Mouse (Mus musculus) erythroblast, adult 5-6 weeks (primary cell): Measurements from ENCODE around the gene Cap2. TPM values are rescaled to one million over a fixed set of nuclear protein-coding genes. Genes with fewer than 3 reads are reported as not detected.
A peak's percentile ranks its signal among the peaks of the same experiment; 100 is the strongest.

Source experiments
- ATAC-seq: replicated peaks from 2 replicates; pipeline ENCODE4 v1.8.0; 2016; ENCODE audit warnings: moderate number of reproducible peaks, mild to moderate bottlenecking, moderate TSS enrichment, inconsistent platforms; ENCODE audit not compliant: poor library complexity, low FRiP score, severe bottlenecking
- total RNA-seq, 2 experiments: library from RNA; stranded (forward) in 1 of 2; stranded (reverse) in 1 of 2; fragments of 150-400 nt in 1 of 2; fragments of 200-764, 138-1000 nt in 1 of 2; gene quantifications; 2 replicates each; pipeline versions ENCODE4 v1.2.3 to v1.2.4; 2015 to 2017; ENCODE audit warnings: low replicate concordance in 2 of 2

The Cap2 gene
- total RNA-seq, 2 experiments from 2014 or later = 0.26 TPM; not detected in 1

DNA sequence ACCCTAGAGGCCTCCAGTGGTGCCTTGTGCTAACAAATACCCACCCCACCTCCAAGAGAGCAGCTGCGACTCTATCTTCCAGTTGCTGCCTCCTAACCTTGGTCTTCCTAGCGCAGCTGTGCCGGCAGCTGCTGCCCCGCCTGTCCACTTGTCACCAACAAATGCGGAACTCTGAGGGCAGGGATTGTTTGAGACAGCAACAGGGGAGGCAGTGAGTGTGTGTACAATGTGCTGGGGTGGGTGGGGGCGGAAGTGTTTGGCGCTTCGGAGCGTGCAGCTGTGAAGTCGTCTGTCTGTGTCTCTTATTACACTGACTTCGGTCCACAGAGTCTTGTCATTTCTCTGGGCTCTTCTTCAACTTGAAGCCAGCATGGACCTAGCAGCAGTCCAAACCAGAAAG, 118.0 kb downstream of the Cap2 start:
- no peak for ATAC-seq

DNA sequence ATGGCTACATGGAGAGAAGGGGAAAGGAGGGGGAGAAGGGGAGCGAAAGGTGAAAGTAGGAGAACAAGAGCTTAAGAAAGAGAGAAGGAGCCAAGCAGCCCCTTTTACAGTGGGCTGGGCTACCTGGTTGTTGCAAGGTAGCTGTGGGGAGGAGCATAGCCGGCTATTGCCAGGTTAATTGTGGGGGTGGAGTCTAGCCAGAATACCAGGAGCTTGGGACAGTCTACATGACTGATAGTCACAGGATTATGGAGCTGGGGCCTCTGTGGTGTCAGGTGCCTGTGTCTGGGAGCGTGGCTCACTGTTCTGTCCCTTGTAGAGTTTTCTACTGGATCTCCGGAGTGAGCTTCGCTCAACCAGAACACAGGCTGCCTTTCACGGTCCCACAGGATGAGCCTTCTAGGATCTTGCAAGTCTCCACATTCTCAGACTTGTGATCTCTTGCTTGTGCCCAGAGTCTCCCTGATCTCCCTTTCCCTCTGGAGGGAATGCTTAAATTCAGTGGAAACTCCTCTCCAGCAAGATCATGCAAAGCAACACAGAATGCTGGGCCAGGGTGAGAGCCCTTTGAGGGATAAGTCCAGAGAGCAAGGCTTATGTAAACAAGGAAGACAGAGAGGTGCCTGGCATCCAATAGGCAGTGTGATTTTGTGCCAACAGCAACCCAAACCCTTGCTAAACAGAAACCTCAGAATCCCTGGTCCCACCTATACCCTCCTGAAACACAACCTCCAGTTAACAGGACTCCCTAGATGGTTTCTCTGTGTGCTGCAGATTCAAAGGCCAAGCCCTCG, 119.5 kb downstream of the Cap2 start:
- no peak for ATAC-seq

DNA sequence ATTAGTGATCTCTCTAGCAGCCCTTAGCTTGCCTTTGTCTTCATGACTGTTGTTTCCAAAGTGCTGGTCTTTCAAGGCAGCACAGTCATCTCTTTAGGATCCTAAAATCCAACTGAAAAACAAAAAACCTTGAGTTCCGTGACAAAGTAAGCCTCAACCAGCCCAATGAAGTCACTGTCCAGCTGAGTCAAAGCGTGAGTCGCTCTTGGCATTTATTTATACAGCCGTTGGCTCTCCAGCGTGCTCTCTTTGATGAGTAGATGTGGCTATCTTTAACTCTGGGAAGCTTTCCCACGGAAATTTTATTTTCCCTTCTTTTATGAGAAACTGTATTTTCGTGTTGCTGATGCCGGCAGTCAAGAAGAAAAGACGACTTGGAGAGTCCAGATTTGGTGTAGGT, 125.0 kb downstream of the Cap2 start:
- ATAC-seq = no peak

DNA sequence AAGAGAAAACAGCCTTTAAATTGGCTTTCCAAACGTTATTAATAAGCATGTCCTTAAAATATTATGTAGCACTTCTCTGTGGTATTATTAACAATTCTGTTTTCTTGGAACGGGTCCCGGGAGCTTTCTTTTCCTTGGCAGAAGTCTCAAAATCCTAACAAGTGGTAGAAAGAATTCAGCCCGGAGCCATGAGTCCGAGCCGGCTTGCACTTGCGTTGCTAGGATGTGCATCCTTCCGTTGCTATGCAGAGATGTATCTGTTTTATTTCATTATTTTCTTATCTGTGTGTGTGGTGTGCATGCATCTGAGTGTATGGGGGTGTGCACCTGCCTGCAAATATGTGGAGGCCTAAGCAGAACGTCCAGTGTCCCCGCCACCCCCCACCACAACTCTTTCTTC, 126.2 kb downstream of the Cap2 start:
- ATAC-seq = no peak

DNA sequence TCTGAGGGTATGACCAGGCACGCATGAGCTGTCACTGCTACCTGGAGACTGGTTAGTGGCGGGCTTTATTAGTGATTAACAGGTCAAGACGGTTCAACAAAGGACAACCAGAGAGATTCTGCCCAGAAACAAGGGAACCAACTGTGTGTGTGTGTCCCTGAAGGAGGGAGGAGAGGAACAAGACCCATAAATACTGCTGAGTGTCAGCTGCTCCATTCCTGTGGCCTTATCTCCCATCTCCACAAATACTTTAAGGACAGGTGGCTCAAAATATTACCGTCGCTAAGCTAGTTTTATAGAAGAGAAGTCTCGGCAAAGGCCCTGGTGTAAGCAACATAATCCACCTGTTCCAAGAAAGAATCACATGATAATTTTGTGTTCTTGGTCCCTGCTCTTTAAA, 127.7 kb downstream of the Cap2 start:
- ATAC-seq = no peak

DNA sequence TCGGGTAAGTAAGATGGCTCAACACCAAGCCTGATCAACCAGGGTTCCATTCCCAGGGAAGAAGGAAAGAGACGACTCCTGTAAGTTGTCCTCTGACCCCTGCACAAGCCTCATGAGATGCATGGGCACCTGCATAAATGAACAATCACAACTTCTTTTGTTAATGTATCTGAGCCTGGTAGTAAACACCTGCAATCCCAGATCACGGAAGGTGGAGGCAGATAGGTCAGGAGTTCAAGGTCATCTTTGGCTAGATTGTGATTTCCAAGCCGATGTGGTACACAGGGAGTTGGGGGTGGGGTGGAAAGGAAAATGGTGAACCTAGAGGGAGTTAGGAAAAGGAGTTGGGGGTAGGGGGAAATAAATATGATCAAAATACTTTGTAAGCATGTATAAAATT, 131.1 kb downstream of the Cap2 start:
- ATAC-seq = no peak

DNA sequence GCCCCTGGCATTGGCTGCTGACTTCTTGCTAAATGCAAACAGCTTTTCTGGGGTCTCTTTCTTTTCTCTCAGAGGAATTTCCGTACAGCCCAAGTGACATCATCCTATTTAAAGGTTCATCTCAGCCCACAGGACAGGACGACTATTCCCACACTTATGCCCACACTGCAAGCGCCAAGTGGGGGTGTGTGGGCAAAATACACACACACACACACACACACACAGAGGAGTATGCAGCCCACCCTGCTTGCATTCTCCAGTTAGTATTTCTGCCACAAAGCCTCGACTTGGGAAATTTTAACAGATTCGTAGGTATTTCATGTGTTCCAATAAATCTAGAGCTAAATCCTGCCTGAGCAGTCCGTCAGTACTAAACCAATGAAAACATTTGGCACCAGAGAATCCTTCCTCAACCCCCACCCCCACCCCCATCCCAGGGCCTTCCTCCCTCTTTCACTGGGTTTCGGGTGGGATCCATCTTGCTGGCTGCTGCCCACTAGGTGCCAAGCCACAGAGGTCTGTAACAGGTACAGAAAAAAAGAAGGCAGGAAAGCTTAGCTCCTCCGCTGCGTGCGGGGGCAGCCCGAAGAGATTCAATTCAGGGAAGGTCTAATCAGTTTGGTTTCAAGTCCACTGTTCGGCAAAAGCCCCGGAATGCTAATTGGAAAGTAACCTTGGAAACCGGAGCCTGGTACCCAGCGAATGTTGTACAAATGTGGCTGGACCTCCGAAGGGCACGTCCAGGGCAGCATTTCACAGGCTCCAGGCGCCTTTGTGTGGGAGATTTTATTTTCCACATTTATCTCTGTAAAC, 131.9 kb downstream of the Cap2 start:
- no peak for ATAC-seq

DNA sequence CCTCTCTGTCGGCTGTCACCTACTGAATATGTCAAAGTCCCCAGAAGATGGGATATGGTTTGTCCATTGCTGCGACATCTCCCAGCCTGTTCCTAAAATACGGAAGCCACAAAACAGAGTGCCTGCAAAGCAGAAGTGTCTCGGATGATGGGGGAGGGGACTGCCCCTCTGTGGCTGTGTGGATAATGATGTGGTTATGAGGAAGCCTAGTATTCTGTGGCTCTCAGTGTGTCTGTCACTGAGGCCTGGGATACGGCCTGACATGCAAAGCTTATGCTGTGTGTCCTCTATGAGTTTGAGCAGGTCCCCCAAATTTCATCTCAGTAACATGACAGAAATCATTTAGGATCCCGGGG, 132.5 kb downstream of the Cap2 start:
- no peak for ATAC-seq

DNA sequence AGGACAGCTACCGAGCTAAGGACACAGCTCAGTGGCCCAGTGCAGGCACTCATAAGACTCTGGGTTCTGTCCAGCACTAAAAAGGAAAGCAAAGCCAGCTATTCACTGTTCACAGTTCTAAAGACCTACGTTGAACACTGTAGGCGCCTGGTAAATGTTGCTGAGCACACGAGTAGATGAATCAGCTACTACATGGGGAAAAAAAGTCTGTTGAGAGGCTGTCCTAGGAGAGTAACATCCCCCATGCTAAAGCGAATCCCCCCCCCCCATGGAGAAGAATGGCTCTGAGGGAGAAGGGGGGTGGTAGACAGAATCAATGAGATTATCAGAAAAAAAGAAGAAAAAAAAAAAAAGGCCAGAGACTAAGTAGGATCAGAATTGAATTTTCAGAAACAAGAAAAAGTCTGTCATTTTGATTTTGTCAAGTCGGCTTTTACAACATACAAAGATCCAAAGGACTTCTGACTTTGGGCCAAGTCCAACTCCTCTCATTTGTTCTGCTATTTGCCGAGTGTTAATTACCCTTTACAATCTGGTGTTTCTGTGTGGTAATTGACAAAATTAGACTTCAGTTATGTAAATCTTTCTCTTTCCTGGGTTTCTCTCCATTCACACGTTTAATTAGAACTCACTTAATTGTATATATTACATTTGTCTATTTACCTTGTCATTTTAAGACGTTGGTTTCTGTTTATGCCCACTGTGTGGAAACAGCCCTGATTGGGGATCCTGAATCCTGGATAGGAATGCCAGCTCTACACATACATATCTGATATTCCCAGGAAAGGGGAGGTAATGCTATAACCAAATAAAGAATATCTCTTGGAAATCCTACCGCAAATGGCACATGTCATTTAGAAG, 139.2 kb downstream of the Cap2 start:
- ATAC-seq = no peak

DNA sequence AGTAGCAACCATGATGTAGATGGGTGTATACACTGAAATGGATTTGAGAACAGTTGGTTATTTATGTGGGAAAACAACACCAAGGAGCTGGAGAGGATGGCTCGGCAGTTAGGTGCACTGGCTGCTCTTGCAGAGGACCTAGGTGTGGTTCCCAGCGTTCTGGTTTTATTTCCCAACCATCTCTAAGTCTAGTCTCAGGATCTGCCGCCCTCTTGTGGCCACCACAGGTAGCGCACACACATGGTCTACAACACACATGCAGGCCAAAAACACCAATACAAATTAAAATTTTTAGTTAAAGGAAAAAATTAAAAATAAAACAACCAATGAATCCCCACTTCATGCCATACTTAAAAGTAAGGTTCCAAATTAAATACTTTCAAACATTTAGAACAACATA, 140.7 kb downstream of the Cap2 start:
- no peak for ATAC-seq

DNA sequence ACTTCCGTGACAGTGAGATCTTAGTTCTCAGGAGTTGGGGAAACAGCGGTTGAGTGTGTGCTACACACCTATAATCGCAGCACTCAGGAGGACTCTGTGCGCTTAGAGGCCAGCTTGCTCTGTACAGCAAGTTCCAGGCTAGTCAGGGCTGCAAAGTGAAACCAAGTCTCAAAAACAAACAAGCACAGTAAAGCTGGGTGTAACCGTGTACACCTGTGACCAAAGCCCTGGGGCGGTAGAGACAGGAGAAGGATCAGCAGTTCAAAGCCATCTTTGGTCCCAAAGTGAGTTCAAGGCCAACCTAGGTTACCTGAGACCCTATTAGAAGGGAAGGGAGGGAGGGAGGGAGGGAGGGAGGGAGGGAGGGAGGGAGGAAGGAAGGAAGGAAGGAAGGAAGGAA, 142.5 kb downstream of the Cap2 start:
- ATAC-seq = no peak

DNA sequence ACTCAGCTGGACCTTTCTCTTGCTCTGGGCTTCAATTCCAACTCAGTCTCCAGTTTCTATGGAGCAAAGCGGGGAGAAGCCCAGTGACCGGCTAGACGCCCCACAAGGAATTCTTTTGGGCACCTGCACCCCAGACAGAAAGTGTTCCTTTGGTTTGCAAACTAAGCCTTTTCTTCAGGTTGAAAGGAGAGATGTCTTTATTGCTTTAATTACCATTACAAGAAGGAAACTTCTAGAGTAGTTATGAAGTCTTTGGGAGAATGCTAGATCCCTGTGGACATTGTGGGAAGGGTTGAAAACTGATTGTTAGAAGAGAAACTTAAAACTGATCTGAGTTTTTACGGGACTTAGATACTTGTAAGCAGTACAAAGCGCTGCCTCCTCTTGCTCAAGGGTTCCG, 143.8 kb downstream of the Cap2 start:
- no peak for ATAC-seq

DNA sequence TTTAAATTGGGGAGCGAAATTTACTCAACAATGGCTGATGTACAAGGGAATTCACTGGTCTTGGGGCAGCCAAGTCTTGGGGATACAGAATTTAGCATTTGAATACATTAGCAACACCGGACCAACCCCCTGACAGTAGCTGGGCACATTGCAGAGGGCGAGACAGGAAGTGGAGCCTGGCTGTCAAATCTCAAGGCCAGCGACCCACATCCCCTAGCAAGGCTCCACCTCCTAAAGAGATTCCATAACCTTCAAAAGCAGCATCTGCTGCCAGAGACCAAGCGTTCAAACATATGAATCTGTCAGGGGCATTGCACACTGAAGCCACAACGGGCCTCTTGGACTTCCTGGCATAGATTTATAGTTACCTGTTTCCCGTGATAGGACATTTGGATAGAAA, 150.2 kb downstream of the Cap2 start:
- no peak for ATAC-seq

DNA sequence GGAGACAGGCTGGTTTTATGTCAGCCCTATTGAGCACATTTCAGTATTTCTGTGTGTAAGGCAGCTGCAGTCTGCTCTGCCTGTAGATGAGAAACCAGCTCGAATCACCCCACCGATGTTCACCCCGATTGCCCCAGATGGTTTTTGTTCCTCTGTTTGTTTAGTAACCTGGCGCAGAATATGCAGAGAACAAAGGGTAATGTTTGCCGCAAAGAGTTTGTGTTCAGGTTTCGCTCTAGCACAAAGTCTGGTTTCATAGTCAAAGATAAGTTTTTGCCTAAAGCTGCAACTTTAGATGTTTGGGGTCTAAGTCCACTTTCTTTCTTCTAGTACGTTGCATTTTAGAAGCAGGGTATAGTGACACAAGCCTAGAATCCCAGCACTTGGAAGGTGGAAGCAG, 151.0 kb downstream of the Cap2 start:
- ATAC-seq = no peak

DNA sequence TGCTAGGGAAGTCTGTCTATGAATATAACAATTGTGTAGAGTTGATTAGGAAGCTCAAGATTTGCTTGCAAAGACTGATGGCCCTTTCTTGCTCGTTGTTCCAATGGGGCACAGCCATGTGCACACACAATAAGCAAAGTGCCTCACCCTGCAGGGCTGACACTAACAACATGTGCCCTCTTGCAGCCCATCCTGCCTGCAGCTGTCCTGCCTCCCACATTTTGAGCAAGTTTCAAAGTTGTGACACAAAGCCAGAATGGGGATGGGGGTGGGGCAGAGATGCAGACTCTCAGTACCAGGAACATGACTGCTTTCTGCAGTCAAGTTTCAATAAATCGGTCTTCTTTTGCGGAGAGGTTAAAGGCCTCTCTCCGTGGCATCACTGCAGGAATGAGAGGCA, 152.0 kb downstream of the Cap2 start:
- no peak for ATAC-seq

DNA sequence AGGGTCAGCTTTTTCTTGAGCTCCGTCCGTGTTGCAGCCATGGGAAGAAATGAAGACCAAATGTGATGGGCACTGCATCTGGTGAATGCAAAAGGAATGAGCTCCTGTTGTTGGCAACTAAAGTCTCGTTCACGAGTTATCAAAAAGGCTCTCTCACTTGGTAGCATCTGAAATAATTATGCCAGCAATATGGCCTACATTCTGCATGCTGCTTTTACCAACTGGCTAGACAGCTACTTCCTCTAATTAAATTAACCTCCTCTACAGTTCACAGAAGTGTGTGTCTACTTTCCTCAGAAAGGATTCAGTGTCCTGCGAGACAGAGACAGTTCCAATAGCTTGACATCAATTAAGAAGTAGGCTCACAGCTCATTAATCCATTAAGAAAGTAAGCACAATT, 152.9 kb downstream of the Cap2 start:
- no peak for ATAC-seq

DNA sequence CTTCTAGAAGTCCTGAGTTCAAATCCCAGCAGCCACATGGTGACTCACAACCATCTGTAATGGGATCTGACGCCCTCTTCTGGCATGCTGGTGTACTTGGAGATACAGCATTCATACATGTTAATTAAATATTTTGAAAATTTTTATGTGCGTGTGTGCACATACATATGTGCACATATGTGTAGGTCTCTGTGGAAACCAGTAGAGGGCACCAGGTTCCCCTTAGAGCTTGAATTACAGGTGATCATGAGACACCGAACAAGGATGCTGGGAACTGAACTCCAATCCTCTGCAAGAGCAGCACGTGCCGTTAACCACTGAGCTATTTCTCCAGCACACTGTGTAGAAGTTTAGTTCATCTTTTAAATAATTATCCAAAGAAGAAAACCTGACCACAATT, 157.6 kb downstream of the Cap2 start:
- ATAC-seq = no peak

DNA sequence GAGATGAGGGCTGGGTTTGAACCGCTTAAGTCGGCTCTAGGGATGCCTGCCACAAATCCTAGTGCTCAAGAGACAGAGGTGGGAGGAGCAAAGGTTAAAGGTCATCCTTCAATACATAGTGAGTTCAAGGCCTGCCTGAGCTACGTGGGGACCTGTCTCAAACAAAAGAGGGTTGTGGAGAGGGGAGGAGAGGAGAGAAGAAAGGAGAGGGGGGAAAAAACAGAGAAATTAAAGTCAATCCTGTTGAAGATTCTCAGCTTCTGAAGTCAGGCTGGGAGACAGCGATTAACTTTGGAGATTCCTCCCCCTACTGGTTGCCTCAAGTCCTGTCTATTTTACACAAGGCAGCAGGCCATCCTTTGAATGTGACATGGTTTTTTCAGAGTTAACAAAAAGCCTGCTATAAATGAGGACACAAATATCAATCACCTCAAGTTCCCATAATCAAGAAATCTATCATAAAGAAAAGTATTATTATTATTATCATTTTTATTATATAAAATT, 161.9 kb downstream of the Cap2 start:
- no peak for ATAC-seq

DNA sequence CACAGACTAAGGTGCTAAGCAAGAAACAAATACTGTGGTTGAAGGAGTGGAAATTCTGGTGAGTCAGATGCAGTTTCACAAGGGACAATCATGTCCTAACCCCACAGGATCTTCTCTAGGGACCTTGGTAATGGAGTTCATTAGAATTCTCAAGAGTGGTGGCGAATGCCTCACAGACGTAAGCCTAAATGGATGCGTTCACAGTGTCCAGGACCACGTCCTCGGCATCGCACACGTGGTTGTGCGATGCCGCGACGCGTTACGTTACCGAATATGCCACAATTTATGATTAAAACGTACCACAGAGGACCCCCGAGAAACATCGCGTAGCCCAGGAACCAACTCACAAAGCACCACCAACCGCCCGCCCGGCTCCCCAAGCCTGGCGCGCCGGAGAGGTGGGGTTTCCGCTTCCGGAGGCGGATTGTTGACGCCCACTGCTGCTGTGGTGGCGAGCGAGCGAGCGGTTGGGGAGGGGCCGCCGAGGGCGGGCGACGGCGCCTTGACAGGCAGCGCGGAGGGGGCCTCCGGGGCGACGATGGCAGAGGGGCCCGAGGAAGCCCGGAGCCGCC, 167.5 kb downstream of the Cap2 start, which contains the start of gene Fam8a1:
Fam8a1 (plus strand) TSS at position 475 of the 572 bp plus-strand sequence.
- ATAC-seq = peak; percentile 100
